Mouse (Mus musculus): ENCODE measurements around the gene Lrrc8c.

Gene Lrrc8c

DNA sequence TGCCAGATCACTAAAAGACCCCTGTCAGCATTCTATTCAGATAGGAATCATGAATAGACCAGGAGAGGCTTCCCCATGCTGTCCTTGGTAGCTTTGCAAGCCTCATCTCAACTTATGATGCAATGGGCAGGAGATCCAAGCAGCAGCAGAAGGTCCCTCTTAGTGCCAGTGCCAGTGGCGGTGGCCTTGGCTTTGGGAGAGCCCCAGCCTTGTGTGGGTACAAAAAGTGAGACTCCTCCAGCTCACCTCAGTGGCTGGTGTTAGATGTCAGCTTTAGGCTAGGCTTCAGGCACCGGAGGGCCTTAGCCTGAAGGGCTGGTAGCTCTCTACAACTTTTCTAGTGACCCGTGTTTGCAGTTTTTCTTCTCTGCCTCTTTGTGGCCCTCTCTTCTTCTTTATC, 18.1 kb upstream of the Lrrc8c start:
- no peak for DNase-seq (ENCODE audit: low spot score)

DNA sequence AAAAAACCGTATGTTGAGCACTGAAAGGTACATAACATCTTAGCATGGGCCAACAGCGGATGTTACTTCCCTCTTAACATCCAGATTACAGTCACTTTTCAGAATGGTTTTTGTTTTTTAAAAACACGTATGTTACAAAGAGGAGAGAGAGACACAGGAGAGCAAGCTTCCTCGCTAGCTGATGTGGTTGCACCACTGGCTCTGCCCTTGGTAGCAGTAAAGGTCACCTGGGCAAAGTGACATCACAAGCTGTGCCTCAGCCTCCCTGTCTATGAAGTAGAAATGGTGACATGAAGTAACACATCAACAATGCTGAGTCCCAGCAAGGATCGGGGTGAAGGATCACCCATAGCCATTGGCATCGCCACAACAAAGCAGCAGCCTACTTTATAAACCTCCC, 10.4 kb upstream of the Lrrc8c start:
- no peak for DNase-seq (ENCODE audit: low spot score)

DNA sequence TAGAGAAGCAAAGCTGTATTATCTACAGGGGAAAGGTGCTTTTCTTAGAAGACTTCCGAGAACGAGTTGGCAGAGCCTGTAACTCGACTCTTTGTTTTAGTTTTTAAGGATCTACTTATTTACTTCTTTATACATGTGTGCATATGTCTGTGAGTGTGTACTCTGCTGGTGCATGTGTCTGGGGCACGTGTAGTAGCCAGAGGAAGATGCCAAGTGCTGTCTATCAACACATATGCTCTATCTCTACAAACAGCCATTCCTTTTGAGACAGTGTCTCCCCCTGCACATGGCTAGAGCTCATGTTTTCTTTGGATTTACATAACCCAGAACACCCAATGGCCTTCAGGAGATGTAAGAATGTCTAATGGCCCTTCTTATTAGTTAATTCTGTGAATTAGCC, 6.9 kb upstream of the Lrrc8c start:
- DNase-seq (ENCODE audit: low spot score), result no peak

- no peak for DNase-seq (ENCODE audit: low spot score)
Measured at GRCm38 (mm10) chr5:105515532-105515931, 3.7 kb upstream of the Lrrc8c start.

- DNase-seq (ENCODE audit: low spot score), result peak; percentile 69
Measured at GRCm38 (mm10) chr5:105516290-105516689, 2.9 kb upstream of the Lrrc8c start.

DNA sequence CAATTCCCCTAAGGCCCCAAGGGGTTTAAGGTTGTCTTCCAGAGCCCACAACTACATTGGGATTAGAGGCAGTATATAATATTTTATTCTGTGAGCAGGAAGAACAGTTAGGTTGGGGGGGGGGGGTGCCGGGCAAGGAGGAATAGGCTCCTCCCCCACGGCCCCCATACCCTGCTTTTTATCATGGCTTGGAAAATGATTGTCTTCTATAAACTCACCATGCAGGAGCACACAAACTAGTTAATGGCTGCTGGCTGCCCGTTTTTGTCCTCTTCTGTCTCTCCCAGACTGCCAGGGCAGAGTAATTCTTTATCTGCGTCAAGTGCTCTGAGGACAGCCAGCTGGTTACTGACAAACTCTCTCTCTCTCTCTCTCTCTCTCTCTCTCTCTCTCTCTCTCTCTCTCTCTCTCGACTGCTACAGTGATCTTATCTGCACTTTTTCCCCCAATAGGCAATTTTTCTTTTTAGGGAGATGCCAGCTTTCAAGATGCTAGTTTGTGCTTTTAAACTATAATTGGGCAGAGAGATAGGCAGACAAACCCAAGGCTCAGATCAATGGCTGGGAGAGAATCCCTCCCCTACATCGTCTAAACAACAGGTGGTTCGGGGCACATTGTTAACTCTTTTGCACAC, 1.1 kb upstream of the Lrrc8c start:
- no peak for DNase-seq (ENCODE audit: low spot score)

DNA sequence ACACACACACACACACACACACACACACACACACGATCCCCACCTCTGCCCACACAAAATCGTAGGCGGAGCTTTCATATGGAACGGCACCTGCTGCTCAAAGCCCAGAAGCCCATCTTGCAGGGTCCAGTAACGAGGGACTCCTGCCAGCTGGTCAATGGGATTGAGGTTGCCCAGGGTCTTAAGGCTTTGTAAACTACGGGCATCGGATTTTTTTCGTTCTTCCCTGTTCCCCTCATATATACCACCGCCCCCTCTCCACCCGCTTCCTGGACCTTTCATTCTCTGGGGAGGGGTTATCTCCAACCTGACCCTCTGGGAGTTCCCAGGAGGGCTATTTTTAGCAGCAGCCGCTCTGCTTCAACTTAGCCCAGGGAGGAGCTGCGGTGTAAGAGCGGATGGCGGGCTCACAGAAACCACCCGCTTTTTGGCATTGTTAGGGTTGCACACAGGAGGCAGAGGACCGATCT, 527 bp upstream of the Lrrc8c start:
- no peak for DNase-seq (ENCODE audit: low spot score)

- peak; percentile 63 for DNase-seq (ENCODE audit: low spot score)
Measured at GRCm38 (mm10) chr5:105519976-105520300, 750 bp downstream of the Lrrc8c start.

GRCm38 (mm10) chr5:105520442-105520965, 1.3 kb downstream of the Lrrc8c start:
- DNase-seq (ENCODE audit: low spot score), result no peak

- DNase-seq (ENCODE audit: low spot score), result no peak
Measured at GRCm38 (mm10) chr5:105523452-105523851, 4.3 kb downstream of the Lrrc8c start.

DNA sequence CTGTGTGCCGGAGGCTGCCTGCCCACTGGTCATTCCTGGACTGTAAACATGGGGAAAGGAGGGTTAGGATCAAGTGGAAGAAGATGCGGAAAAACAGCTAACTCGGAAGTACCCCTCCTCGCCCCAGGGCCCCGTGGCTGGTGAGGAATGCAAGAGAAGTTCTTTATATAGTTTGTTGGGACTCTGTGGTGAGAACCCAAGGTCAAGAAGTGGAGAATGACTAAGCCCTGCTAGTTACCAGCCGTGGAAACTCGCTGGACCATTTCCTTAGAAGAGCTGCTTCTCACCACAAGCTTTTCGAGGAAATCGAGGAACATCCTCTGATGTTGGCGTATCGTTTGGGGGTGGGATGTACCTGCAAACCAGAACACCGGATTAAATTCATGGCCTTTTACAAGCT, 5.8 kb downstream of the Lrrc8c start:
- no peak for DNase-seq (ENCODE audit: low spot score)

DNA sequence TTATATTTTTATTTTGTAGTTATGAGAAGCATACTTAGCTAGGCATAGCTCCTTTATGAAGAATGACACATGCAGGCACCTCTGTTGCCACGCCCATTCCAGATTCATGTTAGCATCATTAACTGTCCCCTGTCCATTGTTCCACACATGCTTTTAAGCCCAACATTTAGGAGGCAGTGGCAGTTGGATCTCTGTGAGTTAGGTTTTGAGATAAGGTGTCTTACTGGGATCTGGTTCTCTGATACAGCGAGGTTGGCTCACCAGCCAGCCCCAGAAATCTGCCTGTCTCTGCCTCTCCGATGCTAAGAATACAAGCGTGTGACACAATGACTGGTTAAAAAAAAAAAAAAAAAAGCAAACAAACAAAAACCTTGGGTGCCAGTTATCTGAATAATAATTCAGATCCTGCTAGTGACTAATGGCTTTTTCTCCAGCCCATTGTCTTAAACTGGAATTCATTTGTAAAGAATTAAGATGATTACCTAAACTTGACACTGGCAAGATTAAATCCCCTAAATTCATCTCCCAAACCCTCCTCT, 7.0 kb downstream of the Lrrc8c start:
- no peak for DNase-seq (ENCODE audit: low spot score)

DNA sequence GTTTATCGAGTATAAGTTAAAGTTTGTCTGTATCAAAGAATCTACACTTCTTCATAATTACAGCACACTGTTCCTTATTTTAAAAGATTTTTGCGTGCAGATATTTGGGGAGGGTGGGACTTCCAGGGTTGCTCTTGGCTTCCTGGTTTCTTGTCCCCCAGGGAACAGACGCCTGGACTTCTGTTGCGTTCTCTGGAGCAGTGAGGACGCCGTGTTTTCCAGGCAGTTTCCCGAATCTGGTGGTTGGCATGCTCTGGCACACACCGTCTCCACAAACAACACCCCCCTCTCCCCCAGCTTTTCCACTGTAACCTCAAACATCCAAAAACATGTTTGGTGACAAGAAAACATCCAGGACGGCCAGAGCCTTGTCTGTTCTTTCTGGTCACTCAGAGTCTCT, 7.6 kb downstream of the Lrrc8c start:
- DNase-seq (ENCODE audit: low spot score), result no peak

GRCm38 (mm10) chr5:105527477-105528331, 8.5 kb downstream of the Lrrc8c start:
- no peak for DNase-seq (ENCODE audit: low spot score)

- DNase-seq (ENCODE audit: low spot score), result no peak
Measured at GRCm38 (mm10) chr5:105530576-105530975, 11.4 kb downstream of the Lrrc8c start.

DNA sequence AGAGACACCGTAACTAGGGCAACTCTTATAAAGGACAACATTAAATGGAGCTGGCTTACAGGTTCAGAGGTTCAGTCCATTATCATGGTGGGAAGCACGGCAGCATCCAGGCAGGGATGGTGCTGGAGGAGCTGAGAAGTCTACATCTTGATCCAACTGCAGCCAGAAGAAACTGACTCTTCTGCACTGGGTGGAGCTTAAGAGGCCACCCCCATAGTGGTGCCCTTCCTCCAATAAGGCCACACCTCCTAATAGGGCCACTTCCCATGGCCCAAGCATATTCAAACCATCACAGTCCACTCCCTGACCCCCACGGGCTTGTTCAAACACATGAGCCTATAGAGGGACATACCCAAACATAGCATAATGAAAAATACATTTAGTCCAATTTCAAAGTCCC, 16.0 kb downstream of the Lrrc8c start:
- DNase-seq (ENCODE audit: low spot score), result no peak

DNA sequence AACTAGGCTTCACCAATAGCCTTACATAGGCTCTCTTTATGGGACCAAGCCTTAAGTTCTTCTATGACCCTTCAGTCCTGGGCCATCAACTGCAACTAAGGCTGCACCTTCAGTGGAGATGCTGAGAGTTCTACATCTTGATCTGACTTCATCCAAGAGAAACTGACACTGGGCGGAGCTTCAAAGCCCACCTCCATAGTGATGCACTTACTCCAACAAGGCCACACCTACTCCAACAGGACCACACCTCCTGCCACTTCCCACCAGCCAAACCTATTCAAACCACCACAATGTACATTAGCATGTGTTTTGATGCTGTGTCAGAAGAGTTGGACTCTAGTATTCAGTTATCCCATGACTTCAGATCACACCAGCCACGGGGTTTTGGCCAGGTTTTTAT, 17.0 kb downstream of the Lrrc8c start:
- no peak for DNase-seq (ENCODE audit: low spot score)

DNA sequence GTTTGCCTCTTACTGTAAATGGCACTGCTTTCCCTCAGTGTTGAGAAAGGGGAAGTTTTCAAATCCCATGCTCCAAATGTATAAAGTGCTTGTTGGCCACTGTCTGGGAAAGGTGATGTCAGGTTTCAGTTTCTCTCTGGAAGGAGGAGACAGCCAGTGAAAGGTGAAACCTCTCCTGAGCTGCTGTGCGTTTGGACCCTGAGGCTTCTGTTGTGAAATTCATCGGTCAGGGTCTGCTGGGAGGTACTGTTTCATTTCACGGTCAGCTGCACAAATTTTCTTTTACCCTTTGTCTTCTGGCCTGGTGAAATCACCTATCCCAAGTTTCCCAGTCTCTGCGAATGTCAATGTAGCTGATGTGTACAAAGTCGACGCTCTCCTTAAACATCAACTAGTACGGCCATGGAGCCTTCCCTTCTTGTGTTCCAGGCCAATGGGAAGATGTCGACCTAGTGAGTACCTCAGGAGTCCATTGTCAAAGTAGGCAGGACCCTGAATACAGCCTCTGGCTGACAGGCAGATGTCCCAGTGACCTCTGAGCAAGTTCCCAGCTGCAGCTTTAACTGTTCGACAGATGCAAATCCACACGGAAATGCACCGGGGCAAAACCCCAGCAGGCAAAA, 18.0 kb downstream of the Lrrc8c start:
- no peak for DNase-seq (ENCODE audit: low spot score)

GRCm38 (mm10) chr5:105541051-105541450, 21.9 kb downstream of the Lrrc8c start:
- DNase-seq (ENCODE audit: low spot score), result no peak

DNA sequence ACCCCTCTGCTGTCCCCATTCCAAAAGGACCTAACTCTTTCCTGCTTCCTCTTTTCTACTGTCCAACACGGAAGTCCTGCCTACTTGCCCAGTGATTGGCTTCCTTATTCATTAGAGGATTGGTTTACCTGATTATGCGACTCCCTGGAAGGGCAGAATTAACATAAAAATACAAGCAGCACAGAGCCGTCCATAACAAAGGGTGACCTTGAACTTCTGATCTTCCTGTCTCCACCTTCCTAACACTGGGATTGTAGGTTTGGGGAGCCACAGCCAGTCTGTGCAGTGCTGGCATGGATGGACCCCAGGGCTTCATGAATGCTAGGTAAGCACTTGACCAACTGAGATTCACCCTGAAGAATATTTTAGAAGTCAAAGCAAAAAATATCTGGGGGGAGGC, 25.9 kb downstream of the Lrrc8c start:
- no peak for DNase-seq (ENCODE audit: low spot score)

- no peak for DNase-seq (ENCODE audit: low spot score)
Measured at GRCm38 (mm10) chr5:105547115-105547514, 27.9 kb downstream of the Lrrc8c start.

DNA sequence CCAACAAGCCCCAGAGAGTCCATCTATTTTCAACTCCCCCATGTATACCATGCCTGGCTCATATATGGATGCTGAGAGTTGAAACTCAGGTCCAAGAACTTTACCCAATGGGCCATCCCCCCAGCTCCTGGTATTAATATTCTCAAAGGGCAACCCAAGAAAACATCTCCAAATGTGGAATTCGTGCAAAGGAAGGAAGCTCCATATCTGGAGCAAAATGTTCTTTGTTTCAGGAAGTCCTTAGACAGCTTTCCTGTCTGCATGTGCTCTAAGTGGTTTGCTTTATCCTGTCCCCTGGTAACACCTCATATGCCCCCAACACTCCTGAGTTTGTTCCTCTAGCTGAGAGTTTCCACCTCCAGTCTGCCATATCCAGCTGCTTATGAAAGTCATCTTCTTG, 32.6 kb downstream of the Lrrc8c start:
- no peak for DNase-seq (ENCODE audit: low spot score)

DNA sequence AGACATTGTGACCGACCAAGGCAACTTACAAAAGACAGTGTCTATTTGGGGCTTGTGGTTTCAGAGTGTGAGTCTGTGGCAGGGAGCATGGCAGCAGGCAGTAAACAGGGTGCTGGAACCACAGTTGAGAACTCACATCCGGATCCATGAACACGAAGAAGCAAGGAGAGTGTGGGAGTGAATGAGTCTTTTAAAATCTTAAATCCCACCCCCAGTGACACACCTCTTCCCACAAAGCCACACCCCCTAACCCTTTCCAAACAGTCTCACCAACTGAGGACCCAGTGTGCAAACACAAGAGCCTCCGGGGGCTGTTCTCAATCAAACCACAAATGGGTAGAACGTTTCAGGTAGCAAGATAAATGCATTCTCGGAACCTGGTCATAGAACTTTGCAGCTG, 37.1 kb downstream of the Lrrc8c start:
- DNase-seq (ENCODE audit: low spot score), result no peak
